Mouse (Mus musculus): ENCODE results near the gene Lrrc23. TPM values are rescaled to one million over a fixed set of nuclear protein-coding genes. Genes with fewer than 3 reads are reported as not detected.

Lrrc23 gene
- polyA plus RNA-seq, 1 experiment = 8.7 TPM

DNA sequence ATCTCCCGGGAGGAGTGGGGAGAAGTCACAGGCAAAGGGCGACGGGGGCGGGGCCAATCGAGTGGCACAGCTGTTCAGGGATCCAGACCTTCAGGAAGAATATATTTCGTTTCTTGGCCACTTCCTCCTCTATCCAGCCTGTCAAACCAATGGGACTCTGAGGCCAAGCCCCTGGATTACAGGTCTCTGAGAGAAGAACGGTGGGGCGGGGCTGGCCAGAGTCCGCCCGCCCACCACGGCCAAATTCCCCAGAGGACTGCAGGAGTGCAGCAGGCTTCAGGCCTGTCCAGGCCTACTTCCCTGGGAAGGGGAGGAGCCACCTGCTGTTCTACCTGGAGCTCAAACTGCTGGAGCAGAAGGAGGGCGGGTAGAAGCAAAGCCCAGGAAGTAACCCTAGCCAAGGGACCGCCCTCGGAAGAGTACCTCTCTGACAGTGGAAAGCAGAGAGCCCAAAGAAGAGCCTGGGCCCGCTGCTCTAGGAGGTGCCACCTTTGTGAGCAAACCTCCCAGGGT, 41.0 kb downstream of the Lrrc23 start, which contains the start of gene Ptpn6:
Ptpn6 (minus strand) TSS at position 204 of the 513 bp plus-strand sequence.
- no peak for TF ChIP-seq CTCF (IDR thresholded peaks at IDR 0.05; ENCODE audit: borderline replicate concordance, extremely low read depth, insufficient read depth, insufficient read length)
- TF ChIP-seq POLR2A (IDR thresholded peaks at IDR 0.05; ENCODE audit: borderline replicate concordance, extremely low read depth, insufficient read depth, insufficient read length, poor library complexity, severe bottlenecking) = no peak
- DNase-seq (ENCODE audit: low read depth) = no peak

DNA sequence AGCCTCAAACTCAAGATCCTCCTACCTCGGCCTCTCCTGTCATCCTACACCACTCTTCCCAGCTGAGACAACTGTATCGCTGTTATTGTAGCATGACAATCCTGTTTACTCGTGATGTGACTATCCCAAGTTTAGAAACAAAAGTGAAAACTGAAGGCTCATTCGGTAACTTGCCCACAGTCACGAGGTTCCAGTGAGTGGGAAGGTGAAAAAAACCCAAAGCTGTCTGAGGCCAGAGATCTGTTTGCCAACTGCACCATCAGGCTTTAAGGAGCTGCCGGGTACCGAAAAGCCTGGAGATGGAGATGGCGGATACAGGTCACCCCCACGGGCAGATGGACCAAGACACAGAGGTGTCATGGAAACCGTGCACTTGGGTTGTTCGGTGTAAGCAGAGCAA, 42.5 kb downstream of the Lrrc23 start:
- DNase-seq (ENCODE audit: low read depth) = no peak
- no peak for TF ChIP-seq CTCF (IDR thresholded peaks at IDR 0.05; ENCODE audit: borderline replicate concordance, extremely low read depth, insufficient read depth, insufficient read length)
- TF ChIP-seq POLR2A (IDR thresholded peaks at IDR 0.05; ENCODE audit: borderline replicate concordance, extremely low read depth, insufficient read depth, insufficient read length, poor library complexity, severe bottlenecking) = no peak

DNA sequence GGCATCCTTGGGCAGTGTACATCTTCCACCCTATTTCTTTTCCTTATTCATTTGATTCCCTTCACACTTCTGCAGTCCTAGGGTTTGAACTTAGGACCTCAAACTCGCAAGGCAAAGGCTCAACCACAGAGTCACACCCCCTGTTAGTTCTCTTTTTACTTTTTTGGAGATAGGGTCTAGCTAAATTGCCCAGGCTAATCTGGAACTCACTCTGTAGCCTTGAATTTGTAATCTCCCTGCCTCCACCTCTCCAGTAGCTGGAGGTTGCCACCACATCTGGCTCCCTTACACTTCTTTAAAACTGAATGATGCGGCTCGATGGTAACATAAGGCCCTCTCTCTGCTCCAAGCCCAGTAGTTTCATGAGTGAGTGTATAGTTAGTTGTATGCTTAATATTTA, 45.1 kb downstream of the Lrrc23 start:
- TF ChIP-seq POLR2A (IDR thresholded peaks at IDR 0.05; ENCODE audit: borderline replicate concordance, extremely low read depth, insufficient read depth, insufficient read length, poor library complexity, severe bottlenecking) (no peak), CTCF (IDR thresholded peaks at IDR 0.05; ENCODE audit: borderline replicate concordance, extremely low read depth, insufficient read depth, insufficient read length) (no peak)

DNA sequence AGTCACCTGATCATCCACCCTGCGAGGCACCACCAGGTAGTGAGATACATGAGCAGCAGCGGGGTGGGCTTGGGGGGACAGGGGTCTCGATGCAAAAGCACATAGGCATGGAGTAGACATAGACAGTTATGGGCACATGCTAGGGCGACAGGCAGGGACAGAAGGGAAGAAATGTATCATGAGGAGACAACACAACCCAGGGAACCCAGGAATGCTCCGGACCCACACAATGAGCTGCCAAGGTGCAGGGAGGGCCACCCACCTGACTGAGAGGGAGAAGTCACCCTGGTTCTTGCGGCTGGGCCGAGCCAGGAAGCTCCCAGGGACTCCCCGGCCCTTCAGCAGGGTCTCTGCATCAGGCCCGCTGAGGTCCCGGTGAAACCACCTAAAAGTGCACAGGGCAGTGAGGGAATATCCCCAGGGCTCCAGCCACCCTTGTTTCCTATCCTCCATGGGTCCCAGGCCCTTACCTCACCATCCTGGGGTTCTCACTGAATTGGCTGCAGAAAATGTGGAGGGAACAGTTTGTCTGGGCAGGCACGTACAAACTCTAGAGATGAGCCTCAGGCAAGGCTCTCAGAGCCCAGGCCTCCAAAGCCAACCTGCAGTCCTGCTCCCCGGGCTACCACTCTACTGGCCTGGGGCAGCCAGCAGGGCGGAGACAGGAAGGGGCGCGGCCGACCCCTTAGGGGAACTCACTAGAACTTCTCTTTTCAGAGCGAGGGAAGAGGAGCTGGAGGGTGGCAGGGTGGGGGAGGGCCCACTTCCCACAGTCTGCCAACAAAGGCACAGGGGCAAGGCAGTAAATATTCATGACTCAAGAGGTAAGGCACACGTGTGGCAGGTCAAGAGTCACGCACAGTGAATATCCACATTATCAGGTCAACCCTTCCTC, 46.8 kb downstream of the Lrrc23 start:
- TF ChIP-seq CTCF (IDR thresholded peaks at IDR 0.05; ENCODE audit: borderline replicate concordance, extremely low read depth, insufficient read depth, insufficient read length) (no peak), POLR2A (IDR thresholded peaks at IDR 0.05; ENCODE audit: borderline replicate concordance, extremely low read depth, insufficient read depth, insufficient read length, poor library complexity, severe bottlenecking) (no peak)

More for the DNA sequence above, 45.1 kb downstream of the Lrrc23 start:
- DNase-seq (ENCODE audit: low read depth) = no peak

DNA sequence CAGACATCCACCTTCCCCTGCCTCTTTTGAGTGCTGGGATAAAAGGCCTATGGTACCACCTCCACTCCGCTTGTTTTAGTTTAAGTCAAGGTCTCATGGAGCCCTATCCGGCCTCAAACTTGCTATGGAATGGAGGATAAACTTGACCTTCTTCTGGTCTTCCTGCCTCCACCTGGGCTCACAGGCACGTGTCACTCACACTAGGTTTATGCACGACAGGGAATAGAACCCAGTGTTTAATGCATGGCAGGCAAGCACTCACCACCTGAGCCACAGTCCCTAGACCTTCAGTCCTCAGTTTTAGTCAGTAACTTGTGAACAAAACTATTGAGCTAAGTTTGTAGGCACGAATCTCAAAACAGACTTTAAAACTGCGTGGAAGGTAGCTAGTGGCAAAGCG, 48.5 kb downstream of the Lrrc23 start:
- DNase-seq (ENCODE audit: low read depth) = no peak
- TF ChIP-seq POLR2A (IDR thresholded peaks at IDR 0.05; ENCODE audit: borderline replicate concordance, extremely low read depth, insufficient read depth, insufficient read length, poor library complexity, severe bottlenecking) = no peak
- TF ChIP-seq CTCF (IDR thresholded peaks at IDR 0.05; ENCODE audit: borderline replicate concordance, extremely low read depth, insufficient read depth, insufficient read length) = no peak

More for the DNA sequence above, 46.8 kb downstream of the Lrrc23 start:
- no peak for DNase-seq (ENCODE audit: low read depth)

DNA sequence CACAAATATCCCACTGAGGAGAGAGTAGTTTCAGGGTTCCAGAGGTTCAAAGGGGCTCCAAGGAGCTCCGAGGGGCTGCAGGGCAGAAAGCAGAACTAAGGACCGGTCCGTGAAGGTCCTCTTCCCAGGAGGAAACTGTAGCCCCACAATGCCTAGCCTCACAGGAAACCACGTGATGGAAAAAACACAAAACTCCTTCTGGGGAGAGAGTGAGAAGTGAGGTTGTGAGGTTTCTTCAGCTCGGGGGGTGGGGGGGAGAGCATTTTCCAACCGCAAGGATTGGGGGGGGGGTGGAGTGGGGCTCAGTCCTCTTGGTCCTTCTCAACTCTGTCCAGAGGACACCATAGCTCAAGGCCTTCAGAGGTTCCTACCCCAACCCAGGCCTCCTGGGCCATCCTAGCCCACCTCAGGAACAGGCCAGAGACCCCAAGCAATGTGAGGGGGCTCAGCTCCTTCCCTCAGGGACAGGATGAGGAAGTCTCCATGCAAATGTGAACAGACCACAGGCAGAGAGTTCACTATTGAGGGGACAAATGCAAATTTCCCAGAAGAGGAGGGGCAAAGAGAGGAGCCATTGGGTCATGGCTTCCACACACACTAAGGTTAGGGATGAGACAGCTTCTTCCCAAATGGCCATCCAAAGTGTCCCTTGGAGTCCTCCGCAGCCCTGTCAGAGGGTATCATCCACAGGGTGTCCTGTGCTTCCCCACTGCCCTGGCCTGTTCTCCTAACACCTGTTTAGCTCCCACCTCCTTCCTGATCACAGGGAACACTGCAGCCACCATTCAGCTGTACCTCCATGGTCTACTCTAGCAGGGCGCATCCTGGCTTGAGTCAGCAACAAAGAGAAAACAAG, 49.4 kb downstream of the Lrrc23 start:
- TF ChIP-seq CTCF (IDR thresholded peaks at IDR 0.05; ENCODE audit: borderline replicate concordance, extremely low read depth, insufficient read depth, insufficient read length) = no peak
- no peak for TF ChIP-seq POLR2A (IDR thresholded peaks at IDR 0.05; ENCODE audit: borderline replicate concordance, extremely low read depth, insufficient read depth, insufficient read length, poor library complexity, severe bottlenecking)

DNA sequence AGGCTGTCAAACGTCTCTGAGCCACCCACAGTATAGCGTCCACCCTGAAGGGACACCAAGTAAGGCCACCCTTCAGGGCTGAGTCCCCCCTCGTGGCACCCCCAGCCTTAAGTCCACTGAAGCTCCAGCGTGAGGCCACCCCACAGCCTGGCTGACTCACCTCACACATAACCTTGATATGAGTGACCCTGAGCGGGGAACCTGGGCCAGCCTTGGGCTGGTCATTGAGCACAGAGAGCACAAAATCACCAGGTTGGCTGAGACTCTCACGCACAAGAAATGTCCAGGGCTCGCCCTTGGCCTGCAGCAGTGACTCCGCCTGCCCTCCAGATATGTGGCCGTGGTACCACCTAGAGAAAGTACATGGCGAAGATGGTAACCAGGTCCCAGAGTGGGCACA, 50.9 kb downstream of the Lrrc23 start:
- no peak for DNase-seq (ENCODE audit: low read depth)
- TF ChIP-seq POLR2A (IDR thresholded peaks at IDR 0.05; ENCODE audit: borderline replicate concordance, extremely low read depth, insufficient read depth, insufficient read length, poor library complexity, severe bottlenecking) (no peak), CTCF (IDR thresholded peaks at IDR 0.05; ENCODE audit: borderline replicate concordance, extremely low read depth, insufficient read depth, insufficient read length) (no peak)

More for the DNA sequence above, 49.4 kb downstream of the Lrrc23 start:
- no peak for DNase-seq (ENCODE audit: low read depth)

DNA sequence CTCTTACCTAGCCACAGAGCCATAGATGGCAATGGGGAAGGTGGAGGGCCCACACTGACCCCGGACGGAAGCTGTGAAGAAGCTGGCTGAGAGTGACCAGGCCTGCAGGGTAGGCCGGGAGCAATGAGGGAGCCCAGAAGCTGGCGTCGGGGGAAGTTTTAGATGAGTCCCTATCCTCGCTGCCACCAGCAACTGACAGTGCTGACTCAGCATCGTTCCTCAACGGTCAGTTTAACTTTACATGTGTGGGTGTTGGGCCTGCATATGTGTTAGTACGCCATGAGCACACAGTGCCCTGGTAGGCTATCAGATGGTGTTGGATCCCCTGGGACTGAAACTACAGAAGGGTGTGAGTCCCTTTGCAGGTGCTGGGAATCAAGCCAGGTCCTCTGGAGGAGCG, 55.1 kb downstream of the Lrrc23 start:
- TF ChIP-seq POLR2A (IDR thresholded peaks at IDR 0.05; ENCODE audit: borderline replicate concordance, extremely low read depth, insufficient read depth, insufficient read length, poor library complexity, severe bottlenecking) = no peak
- no peak for TF ChIP-seq CTCF (IDR thresholded peaks at IDR 0.05; ENCODE audit: borderline replicate concordance, extremely low read depth, insufficient read depth, insufficient read length)
- no peak for DNase-seq (ENCODE audit: low read depth)

DNA sequence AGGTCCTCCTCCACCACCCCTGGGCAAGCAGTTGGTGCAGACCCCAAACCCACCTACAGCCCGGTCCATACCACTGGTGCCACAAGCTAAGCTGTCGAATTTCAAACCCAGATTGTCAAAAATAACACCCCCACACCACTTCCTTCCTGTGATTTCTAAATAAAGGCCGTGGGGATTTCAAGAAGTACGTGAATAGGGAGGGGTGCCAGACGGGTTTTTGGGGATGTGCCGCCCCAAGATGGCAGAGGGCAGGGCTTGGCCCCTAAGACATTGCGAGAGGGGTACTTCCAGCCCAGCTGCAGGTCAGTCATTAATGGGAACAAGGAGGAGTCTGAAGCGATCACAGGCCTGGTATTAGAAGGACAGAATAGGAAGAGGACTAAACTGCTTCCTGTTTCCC, 56.0 kb downstream of the Lrrc23 start:
- no peak for DNase-seq (ENCODE audit: low read depth)
- TF ChIP-seq CTCF (IDR thresholded peaks at IDR 0.05; ENCODE audit: borderline replicate concordance, extremely low read depth, insufficient read depth, insufficient read length) (no peak), POLR2A (IDR thresholded peaks at IDR 0.05; ENCODE audit: borderline replicate concordance, extremely low read depth, insufficient read depth, insufficient read length, poor library complexity, severe bottlenecking) (no peak)

DNA sequence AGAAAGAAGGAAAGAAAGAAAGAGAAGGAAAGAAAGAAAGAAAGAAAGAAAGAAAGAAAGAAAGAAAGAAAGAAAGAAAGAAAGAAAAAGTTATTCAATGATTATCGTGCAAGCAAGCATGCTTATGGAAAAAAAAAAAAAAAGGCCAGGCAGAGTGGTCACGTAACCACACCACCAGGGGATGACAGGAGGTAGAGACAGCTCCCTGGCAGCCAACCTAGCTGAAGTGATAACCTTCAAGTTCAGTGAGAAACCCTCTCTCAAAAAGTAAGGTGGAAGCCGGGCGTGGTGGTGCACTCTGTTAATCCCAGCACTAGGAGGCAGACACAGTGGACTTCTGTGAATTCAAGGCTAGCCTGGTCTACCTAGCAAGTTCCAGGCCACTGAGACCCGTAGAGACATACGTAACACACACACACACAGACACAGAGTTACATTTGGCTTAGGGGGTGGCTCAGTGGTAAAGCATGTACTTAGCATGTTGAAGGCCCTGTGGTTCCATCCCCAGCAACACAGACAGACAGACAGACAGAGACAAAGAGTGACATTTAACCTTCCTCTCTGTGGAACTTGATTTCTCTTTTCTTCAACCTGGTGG, 56.6 kb downstream of the Lrrc23 start:
- no peak for DNase-seq (ENCODE audit: low read depth)
- TF ChIP-seq POLR2A (IDR thresholded peaks at IDR 0.05; ENCODE audit: borderline replicate concordance, extremely low read depth, insufficient read depth, insufficient read length, poor library complexity, severe bottlenecking) (no peak), CTCF (IDR thresholded peaks at IDR 0.05; ENCODE audit: borderline replicate concordance, extremely low read depth, insufficient read depth, insufficient read length) (no peak)

DNA sequence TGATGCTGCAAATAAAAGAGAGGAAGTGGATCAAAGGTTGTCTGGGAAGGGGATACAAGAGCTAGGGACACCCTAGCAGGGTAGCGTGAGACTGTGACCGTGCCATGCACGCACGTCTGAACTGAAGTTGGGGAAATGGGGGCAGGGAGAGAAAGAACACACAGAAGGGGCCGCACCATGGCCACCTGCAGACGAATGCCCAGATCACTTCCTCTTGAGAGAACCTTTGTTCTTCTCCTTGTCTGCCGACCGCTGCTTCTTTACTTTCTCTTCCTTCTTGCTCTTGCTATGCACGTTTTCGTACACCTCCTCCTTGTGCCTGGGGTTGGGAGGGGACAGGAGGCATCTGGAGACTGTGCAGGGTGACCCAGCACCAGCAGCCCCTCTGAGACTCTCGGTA, 58.6 kb downstream of the Lrrc23 start:
- no peak for TF ChIP-seq CTCF (IDR thresholded peaks at IDR 0.05; ENCODE audit: borderline replicate concordance, extremely low read depth, insufficient read depth, insufficient read length)
- no peak for TF ChIP-seq POLR2A (IDR thresholded peaks at IDR 0.05; ENCODE audit: borderline replicate concordance, extremely low read depth, insufficient read depth, insufficient read length, poor library complexity, severe bottlenecking)
- no peak for DNase-seq (ENCODE audit: low read depth)

Other genes with a start within 250 kb of the Lrrc23 start
- 0.54 and 0.57 TPM in 2 replicates for gene C1s1, start 237.4 kb downstream of the Lrrc23 start, polyA plus RNA-seq (2012; rRNA removed)
- gene C1rb, start 209.4 kb downstream of the Lrrc23 start, polyA plus RNA-seq (2012; rRNA removed) = not detected in 2 replicates
- gene C1s2, start 143.6 kb downstream of the Lrrc23 start, polyA plus RNA-seq (2012; rRNA removed) = 0.31 and 0.32 TPM in 2 replicates
- gene Lpcat3, start 116.7 kb downstream of the Lrrc23 start, polyA plus RNA-seq (2012; rRNA removed) = 54.8 and 58.7 TPM in 2 replicates
- 95.2 and 132 TPM in 2 replicates for gene Emg1, start 67.5 kb downstream of the Lrrc23 start, polyA plus RNA-seq (2012; rRNA removed)
- gene Phb2, start 67.4 kb downstream of the Lrrc23 start, polyA plus RNA-seq (2012; rRNA removed) = 168 and 174 TPM in 2 replicates
- 2.6 and 2.9 TPM in 2 replicates for gene Ptpn6, start 41.0 kb downstream of the Lrrc23 start, polyA plus RNA-seq (2012; rRNA removed)
- gene Grcc10, start 38.4 kb downstream of the Lrrc23 start, polyA plus RNA-seq (2012; rRNA removed) = 429 and 583 TPM in 2 replicates
- not detected in 2 replicates for gene Gm45234, start 23.7 kb downstream of the Lrrc23 start, polyA plus RNA-seq (2012; rRNA removed)
- 62.8 and 136 TPM in 2 replicates for gene Atn1, start 23.2 kb downstream of the Lrrc23 start, polyA plus RNA-seq (2012; rRNA removed)
- gene Eno2, start 10.1 kb downstream of the Lrrc23 start, polyA plus RNA-seq (2012; rRNA removed) = 48.6 and 69.6 TPM in 2 replicates
- 5.3 and 5.7 TPM in 2 replicates for gene Spsb2, start 28.9 kb upstream of the Lrrc23 start, polyA plus RNA-seq (2012; rRNA removed)
- 318 and 333 TPM in 2 replicates for gene Tpi1, start 34.6 kb upstream of the Lrrc23 start, polyA plus RNA-seq (2012; rRNA removed)
- gene Usp5, start 49.8 kb upstream of the Lrrc23 start, polyA plus RNA-seq (2012; rRNA removed) = 157 and 162 TPM in 2 replicates
- 49.5 and 122 TPM in 2 replicates for gene Cdca3, start 49.8 kb upstream of the Lrrc23 start, polyA plus RNA-seq (2012; rRNA removed)
- 1.9 and 2.6 TPM in 2 replicates for gene Gnb3, start 60.5 kb upstream of the Lrrc23 start, polyA plus RNA-seq (2012; rRNA removed)
- gene P3h3, start 78.0 kb upstream of the Lrrc23 start, polyA plus RNA-seq (2012; rRNA removed) = 123 and 173 TPM in 2 replicates
- gene Gpr162, start 84.3 kb upstream of the Lrrc23 start, polyA plus RNA-seq (2012; rRNA removed) = 107 and 117 TPM in 2 replicates
- 0.09 and 0.14 TPM in 2 replicates for gene Cd4, start 108.5 kb upstream of the Lrrc23 start, polyA plus RNA-seq (2012; rRNA removed)
- 3.8 and 4.5 TPM in 2 replicates for gene Lag3, start 132.0 kb upstream of the Lrrc23 start, polyA plus RNA-seq (2012; rRNA removed)
- 2,630 and 3,258 TPM in 2 replicates for gene Ptms, start 140.4 kb upstream of the Lrrc23 start, polyA plus RNA-seq (2012; rRNA removed)
- gene Mlf2, start 151.7 kb upstream of the Lrrc23 start, polyA plus RNA-seq (2012; rRNA removed) = 551 and 626 TPM in 2 replicates
- gene Cops7a, start 185.8 kb upstream of the Lrrc23 start, polyA plus RNA-seq (2012; rRNA removed) = 130 and 170 TPM in 2 replicates
- 49.8 and 68.1 TPM in 2 replicates for gene Pianp, start 217.0 kb upstream of the Lrrc23 start, polyA plus RNA-seq (2012; rRNA removed)
- gene Zfp384, start 229.4 kb upstream of the Lrrc23 start, polyA plus RNA-seq (2012; rRNA removed) = 107 and 118 TPM in 2 replicates

Data from brain, embryonic 14.5 days (tissue).